Mouse (Mus musculus): ENCODE results near the gene Spint2.

Spint2 gene

GRCm38 (mm10) chr7:29304463-29305262, 23.0 kb upstream of the Spint2 start:
- DNase-seq (ENCODE audit: inconsistent age in 2 of 2, low spot score in 1 of 2) = peak in 1 of 2 experiments; percentile 39

GRCm38 (mm10) chr7:29303738-29304462, 22.2 kb upstream of the Spint2 start, which contains the start of gene Dpf1:
Gene Dpf1, plus strand, starts transcription at chr7:29303951.
- DNase-seq (ENCODE audit: inconsistent age in 2 of 2, low spot score in 1 of 2) = peak; percentile 83 to 91

GRCm38 (mm10) chr7:29302641-29303040, 20.9 kb upstream of the Spint2 start:
- no peak for DNase-seq (ENCODE audit: inconsistent age in 2 of 2, low spot score in 1 of 2)

GRCm38 (mm10) chr7:29301127-29301566, 19.4 kb upstream of the Spint2 start:
- peak; percentile 51 to 86 for DNase-seq (ENCODE audit: inconsistent age in 2 of 2, low spot score in 1 of 2)

GRCm38 (mm10) chr7:29296998-29297397, 15.3 kb upstream of the Spint2 start:
- peak; percentile 65 to 89 for DNase-seq (ENCODE audit: inconsistent age in 2 of 2, low spot score in 1 of 2)

GRCm38 (mm10) chr7:29295861-29296647, 14.3 kb upstream of the Spint2 start:
- no peak for DNase-seq (ENCODE audit: inconsistent age in 2 of 2, low spot score in 1 of 2)

- no peak for DNase-seq (ENCODE audit: inconsistent age in 2 of 2, low spot score in 1 of 2)
Measured at GRCm38 (mm10) chr7:29294111-29294761, 12.5 kb upstream of the Spint2 start.

- DNase-seq (ENCODE audit: inconsistent age in 2 of 2, low spot score in 1 of 2) = no peak
Measured at GRCm38 (mm10) chr7:29293131-29294065, 11.7 kb upstream of the Spint2 start.

- no peak for DNase-seq (ENCODE audit: inconsistent age in 2 of 2, low spot score in 1 of 2)
Measured at GRCm38 (mm10) chr7:29292458-29293098, 10.9 kb upstream of the Spint2 start.

GRCm38 (mm10) chr7:29291616-29292457, 10.1 kb upstream of the Spint2 start:
- no peak for DNase-seq (ENCODE audit: inconsistent age in 2 of 2, low spot score in 1 of 2)

- DNase-seq (ENCODE audit: inconsistent age in 2 of 2, low spot score in 1 of 2) = no peak
Measured at GRCm38 (mm10) chr7:29290691-29291485, 9.2 kb upstream of the Spint2 start.

GRCm38 (mm10) chr7:29289856-29290255, 8.1 kb upstream of the Spint2 start:
- DNase-seq (ENCODE audit: inconsistent age in 2 of 2, low spot score in 1 of 2) = no peak

GRCm38 (mm10) chr7:29288942-29289638, 7.4 kb upstream of the Spint2 start, which contains the start of gene Ppp1r14a:
Gene Ppp1r14a, plus strand, starts transcription at chr7:29289308.
- peak; percentile 55 to 85 for DNase-seq (ENCODE audit: inconsistent age in 2 of 2, low spot score in 1 of 2)

GRCm38 (mm10) chr7:29288079-29288478, 6.4 kb upstream of the Spint2 start:
- DNase-seq (ENCODE audit: inconsistent age in 2 of 2, low spot score in 1 of 2) = no peak

GRCm38 (mm10) chr7:29287481-29287880, 5.8 kb upstream of the Spint2 start:
- DNase-seq (ENCODE audit: inconsistent age in 2 of 2, low spot score in 1 of 2) = no peak

GRCm38 (mm10) chr7:29284523-29284922, 2.8 kb upstream of the Spint2 start:
- no peak for DNase-seq (ENCODE audit: inconsistent age in 2 of 2, low spot score in 1 of 2)

- DNase-seq (ENCODE audit: inconsistent age in 2 of 2, low spot score in 1 of 2) = no peak
Measured at GRCm38 (mm10) chr7:29283876-29284275, 2.2 kb upstream of the Spint2 start.
